Mouse (Mus musculus): ENCODE measurements at regions not wholly inside any gene's neighbourhood (a gene's known extent, or its start where the extent isn't known, plus 50 kb on each side); places are given as distances from the start of the nearest gene placed in this dataset.

- no peak for DNase-seq
- intact Hi-C loops (cut with DNase I; ENCODE audit: low total_unique reads) = no loop called here
Observed at GRCm38 (mm10) chr1:10771793-10772192, 642.1 kb upstream of the A830018L16Rik start.

GRCm38 (mm10) chr1:10794074-10794783, 619.7 kb upstream of the A830018L16Rik start:
- intact Hi-C loops (cut with DNase I; ENCODE audit: low total_unique reads) = no loop called here

GRCm38 (mm10) chr1:10835653-10836415, 578.1 kb upstream of the A830018L16Rik start:
- no peak for DNase-seq
- intact Hi-C loops (cut with DNase I; ENCODE audit: low total_unique reads) = loop anchor here (5.0 kb wide), 1 partner anchor 306 kb away; no protein-coding TSS in a partner anchor

More at GRCm38 (mm10) chr1:10794074-10794783, 619.7 kb upstream of the A830018L16Rik start:
- no peak for DNase-seq

- DNase-seq = no peak
- intact Hi-C loops (cut with DNase I; ENCODE audit: low total_unique reads) = loop anchor here (5.0 kb wide), 1 partner anchor 305 kb away; no protein-coding TSS in a partner anchor
Observed at GRCm38 (mm10) chr1:10837180-10837579, 576.7 kb upstream of the A830018L16Rik start.

- intact Hi-C loops (cut with DNase I; ENCODE audit: low total_unique reads) = no loop called here
- no peak for DNase-seq
Observed at GRCm38 (mm10) chr1:10852934-10853333, 561.0 kb upstream of the A830018L16Rik start.

GRCm38 (mm10) chr1:10854495-10854894, 559.4 kb upstream of the A830018L16Rik start:
- no peak for DNase-seq
- intact Hi-C loops (cut with DNase I; ENCODE audit: low total_unique reads) = no loop called here

- intact Hi-C loops (cut with DNase I; ENCODE audit: low total_unique reads) = no loop called here
- DNase-seq = no peak
Observed at GRCm38 (mm10) chr1:10871163-10871853, 542.6 kb upstream of the A830018L16Rik start.

- intact Hi-C loops (cut with DNase I; ENCODE audit: low total_unique reads) = no loop called here
- no peak for DNase-seq
Observed at GRCm38 (mm10) chr1:10872266-10872665, 541.6 kb upstream of the A830018L16Rik start.

- DNase-seq = no peak
- intact Hi-C loops (cut with DNase I; ENCODE audit: low total_unique reads) = no loop called here
Observed at GRCm38 (mm10) chr1:10872726-10873125, 541.2 kb upstream of the A830018L16Rik start.

- intact Hi-C loops (cut with DNase I; ENCODE audit: low total_unique reads) = no loop called here
- DNase-seq = peak; percentile 58
Observed at GRCm38 (mm10) chr1:10877391-10878170, 536.3 kb upstream of the A830018L16Rik start.

GRCm38 (mm10) chr1:10878221-10878760, 535.6 kb upstream of the A830018L16Rik start:
- intact Hi-C loops (cut with DNase I; ENCODE audit: low total_unique reads) = no loop called here

GRCm38 (mm10) chr1:10880026-10880727, 533.7 kb upstream of the A830018L16Rik start:
- DNase-seq = no peak
- intact Hi-C loops (cut with DNase I; ENCODE audit: low total_unique reads) = no loop called here

More at GRCm38 (mm10) chr1:10878221-10878760, 535.6 kb upstream of the A830018L16Rik start:
- no peak for DNase-seq

GRCm38 (mm10) chr1:10898806-10899205, 515.1 kb upstream of the A830018L16Rik start:
- intact Hi-C loops (cut with DNase I; ENCODE audit: low total_unique reads) = no loop called here
- no peak for DNase-seq

GRCm38 (mm10) chr1:10902721-10903120, 511.2 kb upstream of the A830018L16Rik start:
- no peak for DNase-seq
- intact Hi-C loops (cut with DNase I; ENCODE audit: low total_unique reads) = no loop called here

GRCm38 (mm10) chr1:10919958-10920357, 493.9 kb upstream of the A830018L16Rik start:
- DNase-seq = no peak
- intact Hi-C loops (cut with DNase I; ENCODE audit: low total_unique reads) = no loop called here

GRCm38 (mm10) chr1:10932378-10933077, 481.4 kb upstream of the A830018L16Rik start:
- no peak for DNase-seq
- intact Hi-C loops (cut with DNase I; ENCODE audit: low total_unique reads) = no loop called here

- no peak for DNase-seq
- intact Hi-C loops (cut with DNase I; ENCODE audit: low total_unique reads) = no loop called here
Observed at GRCm38 (mm10) chr1:10933206-10933605, 480.7 kb upstream of the A830018L16Rik start.

GRCm38 (mm10) chr1:10938436-10938835, 475.5 kb upstream of the A830018L16Rik start:
- intact Hi-C loops (cut with DNase I; ENCODE audit: low total_unique reads) = no loop called here
- no peak for DNase-seq
